Mouse (Mus musculus) heart, adult 2 months (tissue): ENCODE measurements at regions not wholly inside any gene's neighbourhood (a gene's known extent, or its start where the extent isn't known, plus 50 kb on each side); places are given as distances from the start of the nearest gene placed in this dataset.

Experiments used
- DNase-seq, 2 experiments: peaks; one replicate each; pipeline ENCODE4 v3.0.0; 2021
- H3K27ac ChIP-seq: fragments of 200-600 bp; 2 replicates; pipeline ENCODE4 v1.8.1; 2022
- H3K27me3 ChIP-seq: fragments of 200-500 bp; 2 replicates; pipeline ENCODE4 v1.6.1; 2012; ENCODE audit warnings: mild to moderate bottlenecking, low read length, inconsistent platforms, mixed read lengths; ENCODE audit not compliant: control insufficient read depth, insufficient read depth
- H3K36me3 ChIP-seq: fragments of 200-500 bp; 2 replicates; pipeline ENCODE4 v1.6.1; 2012; ENCODE audit warnings: low read length, inconsistent platforms; ENCODE audit not compliant: control insufficient read depth, insufficient read depth
- H3K4me1 ChIP-seq: fragments of 200-500 bp; 2 replicates; pipeline ENCODE4 v1.6.1; 2011; ENCODE audit warnings: low read length; ENCODE audit not compliant: control insufficient read depth, insufficient read depth
- H3K4me3 ChIP-seq: fragments of 200-600 bp; 2 replicates; pipeline ENCODE4 v1.8.1; 2022
- H3K79me2 ChIP-seq: fragments of 200-500 bp; replicated peaks from 2 replicates; pipeline ENCODE4 v1.6.1; 2012; ENCODE audit warnings: mild to moderate bottlenecking, inconsistent platforms, low read length, moderate library complexity, mixed read lengths; ENCODE audit not compliant: control insufficient read depth, insufficient read depth
- H3K9ac ChIP-seq: fragments of 200-500 bp; 2 replicates; pipeline ENCODE4 v1.6.1; 2012; ENCODE audit warnings: low read depth, mild to moderate bottlenecking, control low read depth, inconsistent platforms, low read length, mixed read lengths
- CTCF ChIP-seq: fragments of 200-600 bp; IDR thresholded peaks from 2 replicates; pipeline ENCODE4 v1.8.1; 2022; ENCODE audit warnings: antibody characterized with exemption, mild to moderate bottlenecking, moderate library complexity
- EP300 ChIP-seq: fragments of 200-500 bp; IDR thresholded peaks from 2 replicates; pipeline ENCODE4 v1.6.1; 2011; ENCODE audit warnings: low read depth, low read length, control low read depth; ENCODE audit not compliant: insufficient read depth
- POLR2A ChIP-seq: fragments of 200-500 bp; IDR thresholded peaks from 2 replicates; pipeline ENCODE4 v1.6.1; 2011; ENCODE audit warnings: mild to moderate bottlenecking, low read depth, low read length, control low read depth; ENCODE audit not compliant: insufficient read depth
- WGBS: fragments of 180-500 bp; shearing (Covaris S2); methylation state at CpG from one replicate; pipeline ENCODE4 v1.1.7; 2018; 5-methylcytosine and 5-hydroxymethylcytosine counted together
- intact Hi-C: fragments of 180-260 bp; cut with DNase I; formaldehyde crosslinking; loops from one replicate; pipeline ENCODE4 v1.15.1; 2025

DNA sequence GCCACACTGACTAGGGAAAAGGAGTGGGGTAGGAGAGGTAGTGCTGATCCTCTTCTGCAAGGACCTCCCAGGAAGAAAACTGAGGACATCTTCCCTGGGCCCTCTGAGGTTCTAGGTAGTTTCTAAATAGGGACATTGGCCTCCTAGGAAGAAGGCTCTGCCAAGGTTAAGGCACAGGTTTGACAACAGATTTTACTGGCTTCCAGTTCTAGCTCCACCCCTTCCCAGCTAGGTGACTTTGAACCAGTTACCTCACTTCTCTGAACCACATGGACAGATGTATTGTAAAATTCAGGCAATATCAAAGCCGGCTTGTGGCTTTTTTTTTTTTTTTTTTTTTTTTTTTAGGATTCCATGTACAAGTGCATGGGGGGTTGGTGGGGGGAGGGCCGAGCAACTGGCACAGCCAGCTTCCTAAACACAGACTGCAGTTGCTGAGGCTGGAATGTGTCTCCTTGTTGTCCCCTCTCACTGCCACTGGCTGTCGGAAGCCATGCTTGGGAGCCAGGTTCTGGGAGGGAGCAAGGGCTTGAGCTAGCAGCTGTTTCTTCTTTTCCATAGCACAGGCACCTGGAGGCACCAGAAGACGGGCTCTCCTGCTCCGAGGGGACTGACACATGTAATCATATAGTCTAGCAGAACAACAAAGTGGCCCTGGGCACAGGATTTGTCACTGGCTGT is 69.8 kb upstream of the Grik3 start:
- intact Hi-C loops = no loop called here
- no peaks in the 10 kb centered on the region for H3K79me2 ChIP-seq
- no peaks in the 10 kb centered on the region for H3K36me3 ChIP-seq
- H3K27me3 ChIP-seq = no peaks in the 10 kb centered on the region
- WGBS = 45% methylated on average over 5 of the region's 5 CpGs
- no peak overlapping the region for H3K4me3 ChIP-seq
- H3K9ac ChIP-seq = no peak overlapping the region
- H3K27ac ChIP-seq = no peak overlapping the region
- no peak for DNase-seq
- H3K4me1 ChIP-seq = no peaks in the 10 kb centered on the region
- TF ChIP-seq EP300 = no peak
- no peak for TF ChIP-seq CTCF
- TF ChIP-seq POLR2A = no peak

DNA sequence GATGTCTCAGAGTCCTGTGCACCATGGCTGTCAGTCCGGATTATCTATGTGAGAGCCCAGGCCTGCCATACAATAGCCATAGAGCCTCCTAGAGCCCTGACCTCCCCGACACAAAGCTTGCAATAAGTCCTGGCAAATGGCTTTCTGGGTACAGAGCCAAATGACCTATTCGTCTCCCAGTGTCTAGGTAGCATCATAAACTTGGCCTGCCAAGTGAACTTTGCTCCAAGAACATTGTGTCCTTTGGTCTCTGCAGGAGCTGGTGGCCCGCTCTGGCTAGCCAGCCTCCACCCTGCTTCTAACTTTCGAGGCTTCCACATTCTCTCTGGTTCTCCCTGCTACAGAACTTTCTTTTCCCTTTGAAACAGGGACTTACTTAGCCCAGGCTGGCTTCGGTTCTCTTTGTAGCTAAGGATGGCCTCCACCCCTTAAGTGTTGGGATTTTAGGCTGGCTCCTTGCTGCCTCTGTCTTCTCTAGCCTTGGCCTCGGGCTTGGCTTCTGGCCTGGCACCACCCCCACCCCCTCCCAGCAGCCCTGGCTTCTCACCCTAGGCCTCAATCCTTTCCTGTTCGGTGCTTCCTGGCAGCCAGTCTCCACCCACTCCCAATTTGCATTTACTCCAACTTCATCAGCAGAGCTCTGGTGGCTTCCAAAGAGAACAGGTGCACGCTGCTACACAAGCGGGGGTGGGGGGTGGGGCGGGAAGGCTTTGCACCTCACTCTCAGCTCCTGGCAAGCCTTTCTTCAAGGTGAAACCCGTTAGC is 70.8 kb upstream of the Grik3 start:
- Histone ChIP-seq H3K27ac (no peak overlapping the region), H3K4me3 (no peak overlapping the region), H3K27me3 (no peaks in the 10 kb centered on the region), H3K9ac (no peak overlapping the region), H3K4me1 (no peaks in the 10 kb centered on the region), H3K79me2 (no peaks in the 10 kb centered on the region), H3K36me3 (no peaks in the 10 kb centered on the region)
- TF ChIP-seq POLR2A = no peak
- TF ChIP-seq EP300 = no peak
- TF ChIP-seq CTCF = no peak
- peak in 1 of 2 experiments; percentile 3 for DNase-seq
- WGBS = 43% methylated on average over 12 of the region's 12 CpGs
- intact Hi-C loops = no loop called here

DNA sequence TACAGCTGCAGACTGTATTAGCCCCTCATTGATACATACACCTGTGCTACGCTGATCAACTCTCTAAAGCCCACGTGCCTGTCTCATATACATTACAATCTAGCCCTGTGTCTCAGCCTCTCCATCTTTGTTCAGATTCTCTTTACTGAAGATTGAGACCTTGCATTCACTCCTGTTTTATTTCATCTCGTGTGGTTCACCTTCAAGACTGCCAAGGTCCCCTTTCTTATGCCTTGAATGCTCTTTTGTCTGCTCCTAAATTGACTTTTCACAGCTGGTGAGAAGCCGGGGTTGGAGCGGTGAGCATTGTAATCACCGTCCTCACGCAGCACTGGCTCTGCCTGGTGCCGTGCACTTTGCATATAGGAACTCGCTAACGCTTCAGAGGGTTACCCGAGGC is 75.2 kb upstream of the Grik3 start:
- H3K27me3 ChIP-seq = no peaks in the 10 kb centered on the region
- H3K4me3 ChIP-seq = no peak overlapping the region
- H3K4me1 ChIP-seq = no peaks in the 10 kb centered on the region
- intact Hi-C loops = no loop called here
- TF ChIP-seq POLR2A = no peak
- TF ChIP-seq CTCF = no peak
- no peak for TF ChIP-seq EP300
- H3K79me2 ChIP-seq = no peaks in the 10 kb centered on the region
- 62% methylated on average over 11 of the region's 11 CpGs for WGBS
- DNase-seq = no peak
- no peaks in the 10 kb centered on the region for H3K36me3 ChIP-seq
- H3K27ac ChIP-seq = no peak overlapping the region
- no peak overlapping the region for H3K9ac ChIP-seq

DNA sequence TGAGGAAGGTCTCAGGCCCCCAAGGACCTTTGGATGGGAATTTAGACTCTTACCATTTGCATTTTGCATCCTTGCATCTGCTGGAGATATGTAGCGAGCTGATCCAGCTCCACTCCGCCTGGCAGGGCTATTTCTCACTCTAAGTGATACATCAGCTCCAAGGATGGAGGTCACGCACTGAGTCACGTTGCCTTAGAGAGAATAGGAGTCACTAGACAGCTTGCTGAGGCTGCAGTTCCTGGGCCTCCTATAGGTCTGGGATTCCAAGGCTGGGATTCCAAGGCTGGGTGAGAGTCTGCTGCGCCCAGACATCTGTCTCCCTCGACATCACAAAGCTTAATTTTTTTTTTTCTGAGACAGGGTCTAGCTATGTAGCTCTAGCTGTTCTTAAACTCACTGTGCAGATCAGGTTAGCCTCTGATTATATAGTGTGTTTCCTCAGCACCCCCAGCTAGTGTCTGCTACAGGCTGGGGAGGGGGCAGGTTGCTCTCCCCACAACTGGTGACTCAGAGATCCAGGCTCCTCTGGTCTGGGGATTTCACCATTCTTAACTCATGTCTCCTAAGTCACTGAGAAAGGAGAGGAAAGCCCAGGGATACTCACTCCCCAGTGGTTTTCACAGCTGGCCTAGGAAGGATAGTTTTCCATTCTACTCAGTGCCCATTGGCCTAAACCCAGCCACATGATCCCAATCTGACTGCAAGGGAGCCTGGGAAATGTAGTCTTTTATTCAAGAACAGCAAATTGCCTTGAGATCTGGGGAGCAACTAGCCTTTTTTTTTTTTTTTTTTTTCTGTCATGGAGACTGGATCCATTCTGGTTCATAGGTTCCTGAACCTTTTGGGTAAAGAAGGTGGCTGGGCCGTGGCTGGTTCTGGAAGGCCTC is 76.4 kb upstream of the Grik3 start:
- Histone ChIP-seq H3K36me3 (no peaks in the 10 kb centered on the region), H3K4me3 (no peak overlapping the region), H3K9ac (no peak overlapping the region), H3K4me1 (no peaks in the 10 kb centered on the region), H3K27me3 (no peaks in the 10 kb centered on the region), H3K79me2 (no peaks in the 10 kb centered on the region), H3K27ac (no peak overlapping the region)
- 65% methylated on average over 7 of the region's 7 CpGs for WGBS
- TF ChIP-seq POLR2A (no peak), CTCF (no peak), EP300 (no peak)
- intact Hi-C loops = no loop called here
- no peak for DNase-seq

DNA sequence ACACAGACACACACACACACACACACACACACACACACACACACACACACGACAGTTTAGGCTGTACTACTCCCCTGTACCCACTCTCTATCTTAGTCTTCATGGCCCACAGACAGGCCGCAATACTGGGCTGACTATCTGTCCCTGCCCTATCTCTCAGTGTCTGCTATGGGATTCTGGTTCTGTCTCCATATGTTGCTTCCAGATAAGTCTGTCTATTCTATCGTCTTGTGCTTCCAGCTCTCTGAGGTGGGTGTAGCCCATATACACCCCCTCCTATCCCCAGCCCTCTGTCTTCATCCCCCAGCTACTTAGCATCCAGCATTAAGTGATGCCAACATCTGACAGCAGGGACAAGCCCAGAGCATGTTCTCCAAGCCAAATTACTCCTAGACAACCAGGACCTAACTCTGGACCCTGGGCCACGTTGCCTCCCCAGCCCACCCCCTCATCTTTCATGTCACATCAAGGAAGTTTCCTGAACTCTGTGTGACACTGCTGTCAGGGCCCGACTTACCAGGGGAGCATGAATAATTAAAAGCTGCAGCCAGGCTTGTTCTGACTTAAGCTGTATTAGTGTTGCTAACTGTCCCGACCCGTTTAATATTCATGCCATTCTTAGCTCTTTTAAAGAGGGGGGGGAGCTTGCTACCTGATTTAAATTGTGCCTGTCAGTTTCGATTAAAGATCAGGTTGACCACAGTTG is 79.6 kb upstream of the Grik3 start:
- DNase-seq = no peak
- Histone ChIP-seq H3K4me1 (no peaks in the 10 kb centered on the region), H3K79me2 (no peaks in the 10 kb centered on the region), H3K27ac (no peak overlapping the region), H3K27me3 (no peaks in the 10 kb centered on the region), H3K9ac (no peak overlapping the region), H3K4me3 (no peak overlapping the region), H3K36me3 (no peaks in the 10 kb centered on the region)
- TF ChIP-seq CTCF (no peak), EP300 (no peak), POLR2A (no peak)
- intact Hi-C loops = no loop called here
- WGBS = 40% methylated on average over 8 of the region's 8 CpGs
